Mouse (Mus musculus): ENCODE measurements around the gene Pitx2.

- no peak for TF ChIP-seq POLR2A (IDR thresholded peaks at IDR 0.05; ENCODE audit: low read depth, low read length)
- TF ChIP-seq CTCF (conservative IDR thresholded peaks at IDR 0.05; ENCODE audit: insufficient read depth, insufficient read length, low read depth, low read length) = no peak
These were observed 26.1 kb downstream of the Pitx2 start for GRCm38 (mm10) chr3:129225577-129226289.

Measured in kidney, adult 2 months (tissue).